In genomic region chr7:27624967-27625366, GRCm38 (mm10) we compare ENCODE assay signal across 20 mouse cellular contexts. TPM values are rescaled to one million over a fixed set of nuclear protein-coding genes. Genes with fewer than 3 reads are reported as not detected.
"Had no signal": no experiment of that assay in that cellular context is flagged by ENCODE, and none has a peak within 500 bp of the region (broad histone marks: within the 10 kb centered on the region; RNA-seq: fewer than 3 reads in every experiment).

No protein-coding gene starts in this region.

- ATAC-seq: midbrain, embryonic 16.5 days had no signal

- H3K9me3 ChIP-seq: midbrain, embryonic 10.5 days; midbrain, embryonic 12.5 days; neural tube, embryonic 12.5 days; stomach, embryonic 15.5 days had no signal

- H3K9ac ChIP-seq: lung, embryonic 14.5 days; midbrain, embryonic 12.5 days; neural tube, embryonic 12.5 days; stomach, embryonic 15.5 days had no signal

- H3K4me3 ChIP-seq: midbrain, embryonic 10.5 days; midbrain, embryonic 12.5 days; myocyte; neural tube, embryonic 12.5 days; stomach, embryonic 15.5 days had no signal

- H3K27me3 ChIP-seq: midbrain, embryonic 12.5 days; neural tube, embryonic 12.5 days; stomach, embryonic 15.5 days had no signal

- H3K27ac ChIP-seq: midbrain, embryonic 10.5 days; midbrain, embryonic 12.5 days; neural tube, embryonic 12.5 days; stomach, embryonic 15.5 days; stomach, postnatal 0 days had no signal

- H3K4me1 ChIP-seq: midbrain, embryonic 10.5 days; midbrain, embryonic 12.5 days; neural tube, embryonic 12.5 days; stomach, embryonic 15.5 days had no signal

- DNase-seq: lung, embryonic 14.5 days; lung, postnatal 10 days; lung, postnatal 4 days; midbrain, embryonic 14.5 days; right cerebral cortex, postnatal 14 days; thymus, adult 2 months; thymus, postnatal 25 days; thymus, postnatal 4 days had no signal

- H3K4me2 ChIP-seq: lung, embryonic 14.5 days; midbrain, embryonic 12.5 days; neural tube, embryonic 12.5 days; stomach, embryonic 15.5 days had no signal

RNA-seq across cellular contexts. Expression of gene Ttc9b, which starts 28.7 kb away (rescaled TPM):
- total RNA-seq: megakaryocyte, adult 5-6 weeks; megakaryocyte-erythroid progenitor cell, adult 5-6 weeks; neutrophil, adult 5-6 weeks had no signal
- polyA plus RNA-seq: spleen, adult 2 months; thymus, adult 2 months; urinary bladder, adult 2 months had no signal
